Mouse (Mus musculus) forebrain, postnatal 0 days (tissue): ENCODE measurements at regions not wholly inside any gene's neighbourhood (a gene's known extent, or its start where the extent isn't known, plus 50 kb on each side); places are given as distances from the start of the nearest gene placed in this dataset.

ENCODE experiments used
- ATAC-seq: fragments of 200-750 bp; cut with Nextera tagmentation; 2 replicates; pipeline ENCODE4 v1.8.0; 2017; ENCODE audit warnings: mild to moderate bottlenecking, moderate library complexity
- DNase-seq: peaks from one replicate; pipeline ENCODE4 v3.0.0-alpha.2; 2015
- H3K27ac ChIP-seq: fragments of 300-500 bp; sonication (generic); 2 replicates; pipeline ENCODE4 v1.5.1; 2014; ENCODE audit warnings: low read depth, mild to moderate bottlenecking, antibody characterized with exemption, low read length, moderate library complexity, mixed read lengths
- H3K27me3 ChIP-seq: fragments of 300-500 bp; sonication (generic); 2 replicates; pipeline ENCODE4 v1.6.1; 2014; ENCODE audit warnings: mild to moderate bottlenecking, low read length, mixed read lengths; ENCODE audit not compliant: insufficient read depth
- H3K36me3 ChIP-seq: fragments of 300-500 bp; sonication (generic); 2 replicates; pipeline ENCODE4 v1.6.1; 2014; ENCODE audit warnings: mild to moderate bottlenecking, moderate library complexity; ENCODE audit not compliant: insufficient read depth
- H3K4me1 ChIP-seq: fragments of 300-500 bp; sonication (generic); 2 replicates; pipeline ENCODE4 v1.6.1; 2014; ENCODE audit warnings: antibody characterized with exemption; ENCODE audit not compliant: insufficient read depth
- H3K4me2 ChIP-seq: fragments of 300-500 bp; sonication (generic); 2 replicates; pipeline ENCODE4 v1.6.1; 2014; ENCODE audit warnings: low read depth, mild to moderate bottlenecking, moderate library complexity
- H3K4me3 ChIP-seq: fragments of 300-500 bp; sonication (generic); 2 replicates; pipeline ENCODE4 v1.5.1; 2014; ENCODE audit warnings: low read depth, low read length, mixed read lengths
- H3K9ac ChIP-seq: fragments of 300-500 bp; sonication (generic); 2 replicates; pipeline ENCODE4 v1.6.1; 2014; ENCODE audit warnings: mild to moderate bottlenecking
- H3K9me3 ChIP-seq: fragments of 300-500 bp; sonication (generic); 2 replicates; pipeline ENCODE4 v1.6.1; 2016; ENCODE audit warnings: low read length
- CTCF ChIP-seq: sonication (generic); IDR thresholded peaks from 2 replicates; pipeline ENCODE4 v1.5.1; 2016; ENCODE audit warnings: antibody characterized with exemption, control low read depth, low read depth
- WGBS: fragments of 180-500 bp; shearing (Covaris S2); extraction: QIAGEN DNeasy Blood & Tissue Kit; methylation state at CpG from one replicate; pipeline ENCODE4 v1.1.7; 2014; 5-methylcytosine and 5-hydroxymethylcytosine counted together

DNA sequence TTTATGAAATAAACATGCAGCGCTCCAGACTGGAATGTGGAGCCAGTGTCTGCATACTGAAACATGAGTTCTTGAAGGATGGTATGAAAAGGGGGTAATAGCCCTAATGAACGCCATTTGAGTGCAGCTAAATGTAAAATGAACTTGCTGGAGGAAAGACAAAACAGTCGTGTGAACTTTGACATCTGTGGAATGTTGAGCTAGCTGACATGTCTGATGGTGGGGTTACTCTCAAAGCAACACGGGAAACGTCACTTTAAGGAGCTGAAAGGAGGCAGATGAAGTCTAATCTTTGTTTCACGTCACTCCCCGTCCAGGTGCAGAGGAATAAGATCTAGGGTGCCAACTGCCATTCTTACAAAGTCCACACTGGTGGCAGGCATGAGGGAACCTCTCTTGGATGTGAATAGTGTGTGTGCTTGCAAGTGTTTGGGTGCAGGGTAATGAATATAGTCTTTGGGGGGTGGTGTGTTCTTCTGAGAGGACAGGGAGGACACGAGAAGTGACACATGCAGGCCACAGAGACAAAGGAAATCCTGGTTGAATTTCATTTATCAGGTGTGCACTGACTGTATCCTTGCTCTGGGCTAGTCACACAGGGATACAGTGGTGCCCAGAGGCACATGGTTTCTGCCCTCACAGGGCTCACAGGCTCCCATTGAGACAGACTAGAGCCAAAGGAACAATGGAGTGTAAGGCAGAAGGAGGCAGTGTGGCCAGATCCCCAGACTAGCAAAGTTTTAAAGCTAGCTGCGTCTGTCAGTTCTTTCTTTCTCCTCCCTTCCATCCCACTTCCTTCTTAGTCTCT is 228.0 kb downstream of the Gm765 start:
- Histone ChIP-seq H3K27me3 (no peaks in the 10 kb centered on the region; the same call in none of the 2 replicates), H3K4me2 (no peak overlapping the region), H3K4me1 (0 out of 2 replicates have a peak, but pooled peaks cover 4% of the 10 kb centered on the region), H3K9ac (no peak overlapping the region), H3K9me3 (no peaks in the 10 kb centered on the region), H3K27ac (no peak overlapping the region), H3K4me3 (no peak overlapping the region), H3K36me3 (no peaks in the 10 kb centered on the region)
- no peak for ATAC-seq
- no peak for TF ChIP-seq CTCF
- no peak for DNase-seq
- 12% methylated on average over 9 of the region's 9 CpGs for WGBS

DNA sequence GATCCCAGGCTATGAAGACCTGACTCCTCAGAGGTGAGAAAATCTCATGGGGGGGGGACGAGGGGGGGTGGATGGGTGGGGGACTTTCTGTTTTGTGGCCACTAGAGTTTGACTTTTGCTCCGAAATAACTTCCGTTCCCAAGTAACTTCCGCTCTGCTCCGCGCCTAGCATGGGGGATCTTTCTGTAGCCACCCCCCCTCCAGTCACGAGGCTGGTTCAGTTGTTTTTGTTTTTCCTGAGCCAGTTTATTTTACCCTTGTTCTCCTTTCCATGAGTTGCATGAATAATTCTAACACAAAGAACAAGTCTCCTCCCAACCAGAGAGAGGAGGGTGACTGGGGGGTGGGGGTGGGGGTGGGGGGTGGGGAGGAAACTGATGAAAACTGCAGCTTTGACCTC is 228.8 kb downstream of the Gm765 start:
- H3K27me3 ChIP-seq, result no peaks in the 10 kb centered on the region; the same call in none of the 2 replicates
- no peak overlapping the region for H3K4me3 ChIP-seq
- 0 out of 2 replicates have a peak, but pooled peaks cover 4% of the 10 kb centered on the region for H3K4me1 ChIP-seq
- no peaks in the 10 kb centered on the region for H3K9me3 ChIP-seq
- no peak for ATAC-seq
- no peak for DNase-seq
- H3K9ac ChIP-seq, result no peak overlapping the region
- no peaks in the 10 kb centered on the region for H3K36me3 ChIP-seq
- TF ChIP-seq CTCF, result no peak
- no peak overlapping the region for H3K27ac ChIP-seq
- H3K4me2 ChIP-seq, result no peak overlapping the region
- 7% methylated on average over 7 of the region's 7 CpGs for WGBS

DNA sequence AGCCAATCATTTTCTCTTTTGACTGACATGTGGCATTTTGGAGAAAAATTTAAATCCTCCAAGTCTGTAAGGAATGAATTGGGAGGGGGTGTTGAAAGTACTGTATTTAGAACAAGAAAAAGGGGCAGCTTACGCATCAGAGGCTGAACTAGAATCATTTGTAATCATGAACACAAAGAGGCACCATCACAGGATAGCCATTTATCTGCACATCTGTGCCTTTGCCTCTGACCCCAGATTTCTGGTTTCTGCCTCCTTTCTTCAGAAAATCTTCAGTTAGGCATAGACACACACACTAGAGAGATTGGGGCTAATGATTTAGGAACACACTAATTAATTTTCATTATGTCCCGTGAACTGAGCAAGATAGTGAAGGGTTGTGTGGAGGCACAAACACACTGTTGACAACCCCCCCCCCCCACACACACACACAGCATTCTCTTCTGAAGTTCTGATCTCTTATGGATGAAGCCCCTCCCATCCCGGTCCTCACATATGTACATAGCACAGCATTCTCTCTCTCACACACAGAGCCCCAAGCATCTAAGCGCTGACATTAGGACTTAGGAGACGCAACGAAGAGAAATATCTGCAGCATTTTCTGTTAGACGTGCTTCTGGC is 229.9 kb downstream of the Gm765 start:
- H3K4me3 ChIP-seq, result no peak overlapping the region
- H3K27ac ChIP-seq, result peak overlapping the region; percentile 21; the same call in 1 of the 2 replicates
- TF ChIP-seq CTCF, result no peak
- no peaks in the 10 kb centered on the region for H3K36me3 ChIP-seq
- 32% methylated on average over 7 of the region's 7 CpGs for WGBS
- DNase-seq (no peak), ATAC-seq (no peak; the same call in 1 of the 2 replicates)
- no peak overlapping the region for H3K9ac ChIP-seq
- no peaks in the 10 kb centered on the region; the same call in none of the 2 replicates for H3K27me3 ChIP-seq
- no peaks in the 10 kb centered on the region for H3K9me3 ChIP-seq
- H3K4me2 ChIP-seq, result no peak overlapping the region
- 0 out of 2 replicates have a peak, but pooled peaks cover 4% of the 10 kb centered on the region for H3K4me1 ChIP-seq

DNA sequence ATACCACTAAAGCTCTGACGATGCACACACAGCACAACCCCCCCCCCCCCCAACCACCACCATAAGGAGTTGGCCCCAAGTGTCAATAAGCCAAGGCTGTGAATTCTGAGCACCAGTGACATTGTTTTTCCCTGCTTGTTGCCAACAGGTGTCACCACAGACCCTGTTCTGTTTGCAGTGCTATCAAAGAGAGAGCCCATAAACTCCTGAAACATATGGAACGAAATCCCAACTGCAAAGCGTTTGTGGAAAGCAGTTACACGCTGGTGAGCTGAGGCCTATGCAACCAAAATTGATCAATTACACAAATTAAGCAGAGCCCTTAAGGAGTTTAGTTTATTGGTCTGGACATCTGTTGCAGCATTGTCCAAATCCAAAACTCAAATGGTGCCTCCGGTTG is 235.4 kb downstream of the Gm765 start:
- no peak overlapping the region for H3K4me3 ChIP-seq
- no peak overlapping the region for H3K27ac ChIP-seq
- DNase-seq (no peak), ATAC-seq (no peak)
- no peaks in the 10 kb centered on the region for H3K27me3 ChIP-seq
- no peaks in the 10 kb centered on the region for H3K9me3 ChIP-seq
- WGBS, result 46% methylated on average over 5 of the region's 5 CpGs
- no peaks in the 10 kb centered on the region for H3K4me1 ChIP-seq
- no peak overlapping the region for H3K4me2 ChIP-seq
- peak; percentile 28 for TF ChIP-seq CTCF
- no peaks in the 10 kb centered on the region for H3K36me3 ChIP-seq
- no peak overlapping the region for H3K9ac ChIP-seq

DNA sequence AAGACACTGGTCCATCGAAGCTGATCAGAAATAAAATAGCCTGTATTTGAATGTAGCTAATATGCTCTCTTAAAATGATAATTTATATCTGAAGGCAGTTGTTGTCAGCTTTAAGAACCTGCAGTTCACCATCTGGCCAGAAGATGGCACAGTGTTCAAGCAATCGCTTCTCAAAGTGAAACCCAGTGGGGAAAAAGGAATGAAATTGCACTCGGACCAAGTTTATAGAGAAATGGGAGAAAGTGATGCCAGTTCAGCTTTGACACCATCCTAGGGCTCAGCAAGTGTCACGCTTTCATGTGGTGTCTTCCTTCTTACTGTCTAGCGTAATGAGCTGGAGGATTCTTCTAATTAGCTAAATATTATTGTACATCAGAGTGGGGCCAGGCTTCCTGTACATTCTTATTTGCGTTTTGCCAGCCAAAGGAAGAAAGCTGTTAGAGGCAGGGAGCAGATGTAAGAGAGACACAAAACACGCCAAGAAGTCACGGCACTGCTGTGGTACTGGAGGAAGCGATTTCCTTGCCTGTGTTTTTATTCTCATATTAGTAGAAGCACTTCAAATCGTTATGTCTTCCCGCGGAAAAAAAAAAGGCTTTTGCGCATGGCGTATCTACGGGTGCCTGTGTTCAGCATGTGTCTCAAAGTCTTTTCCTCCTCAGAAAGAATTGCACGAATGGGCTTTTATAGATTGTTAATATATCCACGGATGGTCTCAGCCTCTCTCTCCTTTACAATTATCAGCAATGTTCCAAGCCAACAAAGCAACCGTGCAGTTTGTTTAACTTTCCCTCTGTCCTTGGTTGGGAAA is 237.1 kb downstream of the Gm765 start:
- Histone ChIP-seq H3K9me3 (no peaks in the 10 kb centered on the region), H3K27ac (no peak overlapping the region), H3K27me3 (no peaks in the 10 kb centered on the region), H3K4me2 (peak overlapping the region; percentile 38), H3K4me3 (peak overlapping the region; percentile 6), H3K9ac (no peak overlapping the region), H3K36me3 (no peaks in the 10 kb centered on the region), H3K4me1 (no peaks in the 10 kb centered on the region)
- DNase-seq (peak; percentile 92), ATAC-seq (peak; percentile 45; the same call in 1 of the 2 replicates)
- peak; percentile 91 for TF ChIP-seq CTCF
- 24% methylated on average over 18 of the region's 18 CpGs for WGBS

DNA sequence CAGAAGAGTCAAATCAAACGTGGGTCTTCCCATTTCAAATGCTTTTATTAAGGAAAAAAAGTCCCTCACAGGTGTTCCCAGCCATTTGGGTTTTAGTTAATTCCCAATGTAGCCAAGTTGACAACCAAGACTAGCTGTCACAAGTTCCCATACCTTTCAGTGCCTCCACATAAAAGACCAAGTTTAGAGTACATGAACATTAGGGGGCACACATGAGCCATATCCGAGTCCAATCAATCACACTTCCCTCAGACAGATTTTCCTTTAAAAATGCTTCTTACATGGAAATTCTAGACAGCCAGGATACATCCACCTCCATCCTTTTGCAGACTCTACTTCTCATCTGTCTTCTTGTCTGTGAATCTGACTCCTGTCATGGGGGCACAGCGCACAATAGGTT is 238.1 kb downstream of the Gm765 start:
- WGBS, result 35% methylated on average over 3 of the region's 3 CpGs
- H3K4me1 ChIP-seq, result no peaks in the 10 kb centered on the region
- no peak overlapping the region for H3K4me3 ChIP-seq
- ATAC-seq (no peak), DNase-seq (no peak)
- peak; percentile 27; the same call in 1 of the 2 replicates for TF ChIP-seq CTCF
- H3K27ac ChIP-seq, result no peak overlapping the region
- no peak overlapping the region for H3K4me2 ChIP-seq
- H3K36me3 ChIP-seq, result no peaks in the 10 kb centered on the region
- no peak overlapping the region for H3K9ac ChIP-seq
- H3K27me3 ChIP-seq, result no peaks in the 10 kb centered on the region
- H3K9me3 ChIP-seq, result no peaks in the 10 kb centered on the region
